14 mouse cellular contexts compared by ENCODE assay signal in genomic region chr9:101734271-101734670, GRCm38 (mm10).
DNase-seq lines count a peak whose midpoint lies in the region; ATAC-seq and TF ChIP-seq lines count a peak whose summit lies in the region.
"Had no signal": no experiment of that assay in that cellular context is flagged by ENCODE, and none has a peak within 500 bp of the region (broad histone marks: within the 10 kb centered on the region; RNA-seq: fewer than 3 reads in every experiment).

No protein-coding gene starts in this region.

- no peak overlapping the region for H3K9ac ChIP-seq in kidney, embryonic 16.5 days (replicated peaks; ENCODE audit: low read length)
- no peak overlapping the region for H3K9ac ChIP-seq in ES-E14 (ENCODE audit: insufficient read depth, low read depth, low read length, poor library complexity, severe bottlenecking)
- no peak overlapping the region for H3K9ac ChIP-seq in limb, embryonic 14.5 days (ENCODE audit: low read depth, low read length, severe bottlenecking)
- no peak overlapping the region for H3K9ac ChIP-seq in liver, embryonic 12.5 days
- H3K9ac ChIP-seq: liver, embryonic 14.5 days had no signal

- H3K36me3 ChIP-seq in kidney, embryonic 16.5 days (ENCODE audit: insufficient read depth, low read length): no peaks in the 10 kb centered on the region
- no peaks in the 10 kb centered on the region for H3K36me3 ChIP-seq in kidney, adult 2 months (ENCODE audit: control insufficient read depth, insufficient read depth, low read length)
- no peaks in the 10 kb centered on the region for H3K36me3 ChIP-seq in ES-E14 (ENCODE audit: control insufficient read depth, insufficient read depth, low read length, poor library complexity, severe bottlenecking)
- H3K36me3 ChIP-seq in limb, embryonic 14.5 days (ENCODE audit: control insufficient read depth, insufficient read depth, low read length): no peaks in the 10 kb centered on the region
- no peaks in the 10 kb centered on the region for H3K36me3 ChIP-seq in liver, embryonic 12.5 days
- H3K36me3 ChIP-seq: embryonic facial prominence, embryonic 10.5 days had no signal

- peaks cover 7% of the 10 kb centered on the region; the same call in 1 of the 2 replicates for H3K4me1 ChIP-seq in kidney, embryonic 16.5 days (ENCODE audit: insufficient read depth, low read length)
- no peaks in the 10 kb centered on the region for H3K4me1 ChIP-seq in kidney, adult 2 months (ENCODE audit: control insufficient read depth, insufficient read depth, low read length)
- no peaks in the 10 kb centered on the region for H3K4me1 ChIP-seq in ES-E14 (ENCODE audit: control insufficient read depth in 2 of 2, insufficient read depth in 2 of 2, low read length in 2 of 2, poor library complexity in 1 of 2)
- H3K4me1 ChIP-seq in limb, embryonic 14.5 days (ENCODE audit: control insufficient read depth, insufficient read depth, low read length): peaks cover 2% of the 10 kb centered on the region; the same call in 1 of the 2 replicates
- no peaks in the 10 kb centered on the region for H3K4me1 ChIP-seq in liver, embryonic 12.5 days

- H3K4me2 ChIP-seq in kidney, embryonic 16.5 days (replicated peaks; ENCODE audit: low read depth, low read length): 0 out of 2 replicates have a peak overlapping the region, but pooled peaks have one; percentile 21
- H3K4me2 ChIP-seq in limb, embryonic 14.5 days (replicated peaks; ENCODE audit: low read depth, low read length, severe bottlenecking): no peak overlapping the region
- no peak overlapping the region for H3K4me2 ChIP-seq in liver, embryonic 12.5 days

- in situ Hi-C loops in ES-E14 (cut with MboI; ENCODE audit: low sequenced_read_pairs in 2 of 2, unreplicated experiment in 2 of 2): no loop called here

- no peak for TF ChIP-seq CTCF in kidney, adult 2 months (conservative IDR thresholded peaks at IDR 0.05; ENCODE audit: insufficient read depth, insufficient read length, low read depth, low read length)

- WGBS in kidney, embryonic 16.5 days: 20% methylated on average over 8 of the region's 8 CpGs
- 22% methylated on average over 8 of the region's 8 CpGs for WGBS in kidney, adult 2 months
- WGBS in limb, embryonic 14.5 days: 20% methylated on average over 8 of the region's 8 CpGs
- WGBS in liver, embryonic 12.5 days (ENCODE audit: insufficient replicate concordance): 65% methylated on average over 8 of the region's 8 CpGs

- H3K9me3 ChIP-seq in kidney, embryonic 16.5 days (ENCODE audit: low read length): no peaks in the 10 kb centered on the region
- H3K9me3 ChIP-seq in ES-E14 (ENCODE audit: control insufficient read depth, insufficient read depth, low read depth, low read length): no peaks in the 10 kb centered on the region
- H3K9me3 ChIP-seq in limb, embryonic 14.5 days (ENCODE audit: control insufficient read depth, low read length): no peaks in the 10 kb centered on the region
- no peaks in the 10 kb centered on the region for H3K9me3 ChIP-seq in liver, embryonic 12.5 days (replicated peaks)
- H3K9me3 ChIP-seq: embryonic facial prominence, embryonic 10.5 days had no signal

- no peak overlapping the region for H3K4me3 ChIP-seq in kidney, embryonic 16.5 days (ENCODE audit: low read length)
- H3K4me3 ChIP-seq in kidney, adult 2 months (ENCODE audit: insufficient read depth, low read depth, low read length): no peak overlapping the region
- H3K4me3 ChIP-seq in ES-E14 (ENCODE audit: insufficient read depth in 1 of 2, low read depth in 1 of 2, low read length in 2 of 2, poor library complexity in 1 of 2, severe bottlenecking in 1 of 2): no peak overlapping the region
- H3K4me3 ChIP-seq in limb, embryonic 14.5 days (replicated peaks; ENCODE audit: low read length): no peak overlapping the region
- H3K4me3 ChIP-seq in liver, embryonic 12.5 days: no peak overlapping the region
- H3K4me3 ChIP-seq: embryonic facial prominence, embryonic 10.5 days; layer of hippocampus, adult 2 months had no signal

- no peak overlapping the region for H3K27ac ChIP-seq in kidney, embryonic 16.5 days (ENCODE audit: low read length)
- H3K27ac ChIP-seq in kidney, adult 2 months (ENCODE audit: insufficient read depth, low read depth, low read length): no peak overlapping the region
- no peak overlapping the region for H3K27ac ChIP-seq in ES-E14 (ENCODE audit: insufficient read depth, low read depth, low read length, poor library complexity, severe bottlenecking)
- no peak overlapping the region for H3K27ac ChIP-seq in limb, embryonic 14.5 days (replicated peaks; ENCODE audit: low read depth, low read length)
- H3K27ac ChIP-seq in liver, embryonic 12.5 days: no peak overlapping the region
- H3K27ac ChIP-seq: embryonic facial prominence, embryonic 10.5 days; layer of hippocampus, adult 2 months; liver, embryonic 14.5 days had no signal

- ATAC-seq in kidney, embryonic 16.5 days (ENCODE audit: low FRiP score, low TSS enrichment): peak; percentile 85; the same call in 1 of the 2 replicates
- no peak for ATAC-seq in limb, embryonic 14.5 days (ENCODE audit: low FRiP score, low read depth)
- ATAC-seq in liver, embryonic 12.5 days: no peak

- no peak for DNase-seq in kidney, adult 2 months
- DNase-seq in ES-E14 (ENCODE audit: low read depth, low spot score): no peak
- DNase-seq in embryo, embryonic 10 days (ENCODE audit: low spot score): peak; percentile 28
- peak; percentile 24 for DNase-seq in limb, embryonic 14.5 days (ENCODE audit: low spot score)
- DNase-seq in layer of hippocampus, postnatal 25 days (ENCODE audit: extremely low spot score in 1 of 2, low spot score in 1 of 2): no peak
- DNase-seq: cerebellum, adult 8-10 months; gastrocnemius, postnatal 36 days; lung, postnatal 36 days; thymus, adult 18-20 months had no signal

- no peak for TF ChIP-seq POLR2A in kidney, adult 2 months (IDR thresholded peaks at IDR 0.05; ENCODE audit: low read depth, low read length)
- no peak for TF ChIP-seq POLR2A in limb, embryonic 14.5 days (IDR thresholded peaks at IDR 0.05; ENCODE audit: borderline replicate concordance, extremely low read depth, insufficient read depth, insufficient read length)

- H3K27me3 ChIP-seq in kidney, embryonic 16.5 days (ENCODE audit: insufficient read depth, low read length): peaks cover 4% of the 10 kb centered on the region; the same call in 1 of the 2 replicates
- no peaks in the 10 kb centered on the region; the same call in 1 of the 2 replicates for H3K27me3 ChIP-seq in kidney, adult 2 months (replicated peaks; ENCODE audit: control insufficient read depth, insufficient read depth, low read length)
- H3K27me3 ChIP-seq in limb, embryonic 14.5 days (ENCODE audit: control insufficient read depth, insufficient read depth, low read length): no peaks in the 10 kb centered on the region
- H3K27me3 ChIP-seq in liver, embryonic 12.5 days (replicated peaks): no peaks in the 10 kb centered on the region

TF ChIP-seq in ES-E14, 5 proteins besides CTCF, POLR2A, EP300 and RAD21:
- no peak for TF ChIP-seq HCFC1 (IDR thresholded peaks at IDR 0.05; ENCODE audit: borderline replicate concordance, insufficient read depth, low read length)
- peak; percentile 12; the same call in 1 of the 2 replicates for TF ChIP-seq MAFK (IDR thresholded peaks at IDR 0.05; ENCODE audit: insufficient read depth, low read depth, low read length)
TF ChIP-seq in ES-E14: peak in this region for 1.

Comparison
In these comparisons a context has a peak if more than half of its experiments do, and no peak if none do; other contexts are left out.
1. DNase-seq: peak in embryo, embryonic 10 days (single experiment) and limb, embryonic 14.5 days (single experiment); none in kidney, adult 2 months (single experiment), ES-E14 (single experiment) and layer of hippocampus, postnatal 25 days (0 of 2).